Comparison of ENCODE assay signal across 9 mouse cellular contexts in genomic region chr15:101240799-101241204, GRCm38 (mm10). TPM values are rescaled to one million over a fixed set of nuclear protein-coding genes. Genes with fewer than 3 reads are reported as not detected.
DNase-seq lines count a peak whose midpoint lies in the region; ATAC-seq and TF ChIP-seq lines count a peak whose summit lies in the region.
"Had no signal": no experiment of that assay in that cellular context is flagged by ENCODE, and none has a peak within 500 bp of the region (broad histone marks: within the 10 kb centered on the region; RNA-seq: fewer than 3 reads in every experiment).

No protein-coding gene starts in this region.

- peaks cover 44% of the 10 kb centered on the region for H3K4me1 ChIP-seq in forebrain, embryonic 10.5 days
- H3K4me1 ChIP-seq in heart, embryonic 15.5 days (replicated peaks): peaks cover 47% of the 10 kb centered on the region
- peaks cover 0 to 5% of the 10 kb centered on the region in 2 experiments; a peak in 3 of 4 replicates for H3K4me1 ChIP-seq in liver, embryonic 14.5 days (replicated peaks; ENCODE audit: control insufficient read depth in 2 of 2, insufficient read depth in 2 of 2, low read length in 1 of 2)
- no peaks in the 10 kb centered on the region for H3K4me1 ChIP-seq in neural tube, embryonic 11.5 days (ENCODE audit: control insufficient read depth, insufficient read depth, low read length)

- peak overlapping the region; percentile 54 for H3K9ac ChIP-seq in heart, embryonic 15.5 days
- H3K9ac ChIP-seq in liver, embryonic 14.5 days (replicated peaks): no peak overlapping the region
- no peak overlapping the region for H3K9ac ChIP-seq in neural tube, embryonic 11.5 days (ENCODE audit: low read length)

- no peaks in the 10 kb centered on the region for H3K36me3 ChIP-seq in forebrain, embryonic 10.5 days (replicated peaks)
- H3K36me3 ChIP-seq in heart, embryonic 15.5 days: no peaks in the 10 kb centered on the region
- no peaks in the 10 kb centered on the region for H3K36me3 ChIP-seq in liver, embryonic 14.5 days (replicated peaks; ENCODE audit: control insufficient read depth, insufficient read depth, low read depth)
- no peaks in the 10 kb centered on the region for H3K36me3 ChIP-seq in neural tube, embryonic 11.5 days (ENCODE audit: control insufficient read depth, insufficient read depth, low read length)

- no peaks in the 10 kb centered on the region for H3K9me3 ChIP-seq in forebrain, embryonic 10.5 days
- H3K9me3 ChIP-seq in heart, embryonic 15.5 days (replicated peaks): no peaks in the 10 kb centered on the region
- no peaks in the 10 kb centered on the region for H3K9me3 ChIP-seq in liver, embryonic 14.5 days (ENCODE audit: control insufficient read depth, low read length)
- no peaks in the 10 kb centered on the region for H3K9me3 ChIP-seq in neural tube, embryonic 11.5 days (ENCODE audit: control insufficient read depth, low read length)

- peak; percentile 86 for TF ChIP-seq CTCF in liver, embryonic 14.5 days (IDR thresholded peaks at IDR 0.05; ENCODE audit: low read depth)

- peaks cover 37% of the 10 kb centered on the region for H3K27me3 ChIP-seq in forebrain, embryonic 10.5 days (ENCODE audit: poor library complexity, severe bottlenecking)
- H3K27me3 ChIP-seq in heart, embryonic 15.5 days: no peaks in the 10 kb centered on the region
- no peaks in the 10 kb centered on the region; the same call in 1 of the 2 replicates for H3K27me3 ChIP-seq in liver, embryonic 14.5 days (ENCODE audit: control insufficient read depth, insufficient read depth, low read length)
- H3K27me3 ChIP-seq in neural tube, embryonic 11.5 days (ENCODE audit: control insufficient read depth, insufficient read depth, low read length): no peaks in the 10 kb centered on the region

- no peak for TF ChIP-seq EP300 in liver, embryonic 14.5 days (IDR thresholded peaks at IDR 0.05; ENCODE audit: low read depth)

- H3K27ac ChIP-seq in forebrain, embryonic 10.5 days: no peak overlapping the region
- peak overlapping the region; percentile 98 for H3K27ac ChIP-seq in heart, embryonic 15.5 days
- no peak overlapping the region for H3K27ac ChIP-seq in liver, embryonic 14.5 days
- H3K27ac ChIP-seq in neural tube, embryonic 11.5 days (ENCODE audit: low read depth, low read length): no peak overlapping the region

- peak; percentile 94 for DNase-seq in CD4-positive, CD25-positive, alpha-beta regulatory T cell, adult 2 months (ENCODE audit: low read depth, low spot score)
- DNase-seq in brain, embryonic 18.5 days (ENCODE audit: low read depth, low spot score): peak; percentile 66
- peak; percentile 82 for DNase-seq in forebrain, embryonic 10.5 days (ENCODE audit: extremely low spot score, low spot score)
- peak; percentile 87 to 93 for DNase-seq in kidney, postnatal 25 days
- peak; percentile 45 to 60 (median 51) for DNase-seq in liver, embryonic 14.5 days (ENCODE audit: low read depth in 3 of 3, low spot score in 3 of 3)
- peak; percentile 88 for DNase-seq in neural tube, embryonic 11.5 days (ENCODE audit: low spot score)
- DNase-seq in telencephalon, adult 2 months (ENCODE audit: low read depth, low spot score): peak; percentile 89

- peak overlapping the region; percentile 7 for H3K4me3 ChIP-seq in forebrain, embryonic 10.5 days
- H3K4me3 ChIP-seq in heart, embryonic 15.5 days: peak overlapping the region; percentile 37
- no peak overlapping the region for H3K4me3 ChIP-seq in liver, embryonic 14.5 days (ENCODE audit: insufficient read depth in 1 of 2, low read depth in 2 of 2, low read length in 2 of 2)
- H3K4me3 ChIP-seq in neural tube, embryonic 11.5 days (ENCODE audit: low read depth, low read length): no peak overlapping the region
- H3K4me3 ChIP-seq: erythroblast, embryonic 14.5 days had no signal

- peak; percentile 86 for ATAC-seq in heart, embryonic 15.5 days (replicated peaks; ENCODE audit: insufficient number of reproducible peaks, insufficient read depth, low FRiP score, low read depth)
- ATAC-seq in liver, embryonic 14.5 days (ENCODE audit: insufficient read depth): peak; percentile 57
- no peak for ATAC-seq in neural tube, embryonic 11.5 days (ENCODE audit: insufficient read depth, low FRiP score, low TSS enrichment)

- 20% methylated on average over 10 of the region's 10 CpGs for WGBS in forebrain, embryonic 10.5 days
- 2% methylated on average over 10 of the region's 10 CpGs for WGBS in heart, embryonic 15.5 days
- WGBS in liver, embryonic 14.5 days (ENCODE audit: insufficient replicate concordance): 3% methylated on average over 10 of the region's 10 CpGs
- 14% methylated on average over 10 of the region's 10 CpGs for WGBS in neural tube, embryonic 11.5 days

- H3K4me2 ChIP-seq in heart, embryonic 15.5 days: peak overlapping the region; percentile 67
- peak overlapping the region; percentile 33 for H3K4me2 ChIP-seq in liver, embryonic 14.5 days (ENCODE audit: low read depth)
- no peak overlapping the region for H3K4me2 ChIP-seq in neural tube, embryonic 11.5 days (ENCODE audit: low read depth)

RNA-seq across cellular contexts. Expression of gene Nr4a1, which starts 13.3 kb away (rescaled TPM):
- 3.7 and 5.2 TPM in 2 replicates for polyA plus RNA-seq in forebrain, embryonic 10.5 days (2016; fragmentation: Nextera tagmentation; extraction: Ambion mirVana)
- polyA plus RNA-seq in heart, embryonic 15.5 days (2015; fragmentation: Nextera tagmentation; extraction: Ambion mirVana): 10.6 and 12.5 TPM in 2 replicates
- polyA plus RNA-seq in liver, embryonic 14.5 days (2012; rRNA removed): 0.42 and 0.48 TPM in 2 replicates
- 0.19 and 0.23 TPM in 2 replicates for polyA plus RNA-seq in liver, embryonic 14.5 days (2014; fragmentation: Nextera tagmentation; extraction: Ambion mirVana)
- 3.2 and 4.4 TPM in 2 replicates for polyA plus RNA-seq in neural tube, embryonic 11.5 days (2014; fragmentation: Nextera tagmentation; extraction: Ambion mirVana)

RNA-seq across cellular contexts. Expression of gene Grasp, which starts 16.8 kb away (rescaled TPM):
- polyA plus RNA-seq in forebrain, embryonic 10.5 days (2016; fragmentation: Nextera tagmentation; extraction: Ambion mirVana): 2.6 and 4.1 TPM in 2 replicates
- polyA plus RNA-seq in heart, embryonic 15.5 days (2015; fragmentation: Nextera tagmentation; extraction: Ambion mirVana): 3.3 and 5.0 TPM in 2 replicates
- 0.50 and 0.73 TPM in 2 replicates for polyA plus RNA-seq in liver, embryonic 14.5 days (2012; rRNA removed)
- 0.13 and 0.27 TPM in 2 replicates for polyA plus RNA-seq in liver, embryonic 14.5 days (2014; fragmentation: Nextera tagmentation; extraction: Ambion mirVana)
- polyA plus RNA-seq in neural tube, embryonic 11.5 days (2014; fragmentation: Nextera tagmentation; extraction: Ambion mirVana): 6.6 TPM in 2 replicates

RNA-seq across cellular contexts. Expression of gene Atg101, which starts 43.3 kb away (rescaled TPM):
- polyA plus RNA-seq in forebrain, embryonic 10.5 days (2016; fragmentation: Nextera tagmentation; extraction: Ambion mirVana): 77.2 and 77.8 TPM in 2 replicates
- 52.0 and 59.9 TPM in 2 replicates for polyA plus RNA-seq in heart, embryonic 15.5 days (2015; fragmentation: Nextera tagmentation; extraction: Ambion mirVana)
- 13.1 and 17.2 TPM in 2 replicates for polyA plus RNA-seq in liver, embryonic 14.5 days (2012; rRNA removed)
- 21.3 and 23.7 TPM in 2 replicates for polyA plus RNA-seq in liver, embryonic 14.5 days (2014; fragmentation: Nextera tagmentation; extraction: Ambion mirVana)
- 69.5 and 74.4 TPM in 2 replicates for polyA plus RNA-seq in neural tube, embryonic 11.5 days (2014; fragmentation: Nextera tagmentation; extraction: Ambion mirVana)

RNA-seq across cellular contexts. Expression of gene 6030408B16Rik, which starts 52.2 kb away (rescaled TPM):
- polyA plus RNA-seq in forebrain, embryonic 10.5 days (2016; fragmentation: Nextera tagmentation; extraction: Ambion mirVana): 0.07 and 0.27 TPM in 2 replicates
- 3.1 and 4.8 TPM in 2 replicates for polyA plus RNA-seq in heart, embryonic 15.5 days (2015; fragmentation: Nextera tagmentation; extraction: Ambion mirVana)
- 0.10 and 0.11 TPM in 2 replicates for polyA plus RNA-seq in liver, embryonic 14.5 days (2012; rRNA removed)
- 0.18 and 0.35 TPM in 2 replicates for polyA plus RNA-seq in liver, embryonic 14.5 days (2014; fragmentation: Nextera tagmentation; extraction: Ambion mirVana)
- 0.33 and 0.42 TPM in 2 replicates for polyA plus RNA-seq in neural tube, embryonic 11.5 days (2014; fragmentation: Nextera tagmentation; extraction: Ambion mirVana)
- polyA plus RNA-seq: erythroblast, embryonic 14.5 days had no signal

Comparison
In these comparisons a context has a peak if more than half of its experiments do, and no peak if none do; other contexts are left out.
1. H3K4me3 ChIP-seq: peak in forebrain, embryonic 10.5 days (single experiment) and heart, embryonic 15.5 days (single experiment); none in liver, embryonic 14.5 days (0 of 2) and neural tube, embryonic 11.5 days (single experiment).
2. Peak in every context shown above with its lines, with median percentiles within 50 percentile points of each other: DNase-seq.